Mouse (Mus musculus): ENCODE results near the gene Adgrf1. TPM values are rescaled to one million over a fixed set of nuclear protein-coding genes. Genes with fewer than 3 reads are reported as not detected.
"Not testable (repeated sequence)": the region's sequence is repeated elsewhere in the genome, so short reads cannot be mapped to it uniquely, and the experiment has no call there.

Adgrf1 gene
- total and polyA plus RNA-seq, 2 experiments from 2014 or later: not detected

DNA sequence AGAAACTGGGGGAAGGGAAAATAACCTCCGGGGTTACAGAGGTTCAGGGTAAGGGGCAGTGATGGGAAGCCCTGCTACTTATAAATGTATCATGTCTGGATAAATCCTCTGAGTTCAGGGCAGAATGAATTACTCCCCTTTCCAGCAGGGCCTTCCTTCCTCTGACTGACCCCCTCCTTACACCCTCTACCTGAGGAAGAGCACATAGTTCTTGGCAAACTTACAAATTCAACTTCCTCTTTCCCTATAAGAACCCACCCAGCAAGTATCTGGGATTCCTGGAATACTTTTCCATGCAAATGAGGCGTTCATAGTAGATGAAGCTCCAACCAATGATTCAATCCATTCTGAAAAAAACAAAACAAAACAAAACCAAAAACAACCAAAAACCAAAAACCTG is 67.5 kb downstream of the Adgrf1 start:
- TF ChIP-seq CTCF (IDR thresholded peaks at IDR 0.05): no peak
- H3K4me1 ChIP-seq (ENCODE audit: insufficient read depth, low read length): no peaks in the 10 kb centered on the region
- no peak for DNase-seq (ENCODE audit: low spot score)
- ATAC-seq (ENCODE audit: low FRiP score): no peak
- no peak overlapping the region for H3K27ac ChIP-seq (ENCODE audit: low read depth, low read length)
- H3K27me3 ChIP-seq (ENCODE audit: insufficient read depth, low read length): no peaks in the 10 kb centered on the region
- H3K9ac ChIP-seq (replicated peaks; ENCODE audit: low read length, poor library complexity, severe bottlenecking): no peak overlapping the region
- H3K4me2 ChIP-seq (ENCODE audit: low read depth, low read length, poor library complexity, severe bottlenecking): no peak overlapping the region
- no peak overlapping the region for H3K4me3 ChIP-seq (ENCODE audit: low read depth, low read length)
- 83% methylated on average over 2 of the region's 2 CpGs for WGBS
- no peaks in the 10 kb centered on the region for H3K9me3 ChIP-seq (ENCODE audit: low read length)
- H3K36me3 ChIP-seq (ENCODE audit: insufficient read depth, low read length): no peaks in the 10 kb centered on the region

- ATAC-seq (ENCODE audit: low FRiP score): no peak
- H3K4me1 ChIP-seq (ENCODE audit: insufficient read depth, low read length): no peaks in the 10 kb centered on the region
- no peaks in the 10 kb centered on the region for H3K36me3 ChIP-seq (ENCODE audit: insufficient read depth, low read length)
- no peak overlapping the region for H3K9ac ChIP-seq (replicated peaks; ENCODE audit: low read length, poor library complexity, severe bottlenecking)
- 83% methylated on average over 3 of the region's 3 CpGs for WGBS
- no peak for TF ChIP-seq CTCF (IDR thresholded peaks at IDR 0.05)
- no peak overlapping the region for H3K27ac ChIP-seq (ENCODE audit: low read depth, low read length)
- H3K9me3 ChIP-seq (ENCODE audit: low read length): no peaks in the 10 kb centered on the region
- H3K4me3 ChIP-seq (ENCODE audit: low read depth, low read length): no peak overlapping the region
- H3K4me2 ChIP-seq (ENCODE audit: low read depth, low read length, poor library complexity, severe bottlenecking): no peak overlapping the region
- no peaks in the 10 kb centered on the region for H3K27me3 ChIP-seq (ENCODE audit: insufficient read depth, low read length)
- no peak for DNase-seq (ENCODE audit: low spot score)
These were observed 68.2 kb downstream of the Adgrf1 start for GRCm38 (mm10) chr17:43338279-43338678.

DNA sequence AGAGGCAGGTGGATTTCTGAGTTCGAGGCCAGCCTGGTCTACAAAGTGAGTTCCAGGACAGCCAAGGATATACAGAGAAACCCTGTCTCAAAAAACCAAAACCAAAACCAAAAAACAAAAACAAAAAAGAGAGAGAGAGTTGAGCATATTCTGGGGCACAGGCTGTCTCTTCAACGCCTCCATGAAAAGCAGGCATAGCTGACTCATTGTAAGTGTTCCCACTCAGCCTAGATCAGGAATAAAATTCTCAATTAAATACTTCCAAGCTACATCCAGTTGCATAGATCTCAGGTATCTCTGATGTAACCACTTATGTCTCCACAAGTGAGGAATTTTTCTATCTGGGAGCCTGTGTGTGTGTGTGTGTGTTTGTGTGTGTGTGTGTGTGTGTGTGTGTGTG is 76.4 kb downstream of the Adgrf1 start:
- H3K9ac ChIP-seq (replicated peaks; ENCODE audit: low read length, poor library complexity, severe bottlenecking); H3K4me1 ChIP-seq (ENCODE audit: insufficient read depth, low read length); ATAC-seq (ENCODE audit: low FRiP score); H3K27me3 ChIP-seq (ENCODE audit: insufficient read depth, low read length); H3K9me3 ChIP-seq (ENCODE audit: low read length); H3K4me2 ChIP-seq (ENCODE audit: low read depth, low read length, poor library complexity, severe bottlenecking); H3K36me3 ChIP-seq (ENCODE audit: insufficient read depth, low read length); H3K4me3 ChIP-seq (ENCODE audit: low read depth, low read length); DNase-seq (ENCODE audit: low spot score); H3K27ac ChIP-seq (ENCODE audit: low read depth, low read length): not testable (repeated sequence)
- 95% methylated on average over 2 of the region's 2 CpGs for WGBS

GRCm38 (mm10) chr17:43357902-43358539 is 87.9 kb downstream of the Adgrf1 start:
- DNase-seq (ENCODE audit: low spot score): peak; percentile 39
- H3K36me3 ChIP-seq (ENCODE audit: insufficient read depth, low read length): no peaks in the 10 kb centered on the region
- no peak for ATAC-seq (ENCODE audit: low FRiP score)
- H3K27ac ChIP-seq (ENCODE audit: low read depth, low read length): no peak overlapping the region
- TF ChIP-seq CTCF (IDR thresholded peaks at IDR 0.05): no peak
- H3K4me2 ChIP-seq (ENCODE audit: low read depth, low read length, poor library complexity, severe bottlenecking): no peak overlapping the region
- H3K27me3 ChIP-seq (ENCODE audit: insufficient read depth, low read length): no peaks in the 10 kb centered on the region
- 10% methylated on average over 9 of the region's 9 CpGs for WGBS
- no peaks in the 10 kb centered on the region for H3K4me1 ChIP-seq (ENCODE audit: insufficient read depth, low read length)
- no peak overlapping the region for H3K4me3 ChIP-seq (ENCODE audit: low read depth, low read length)
- H3K9ac ChIP-seq (replicated peaks; ENCODE audit: low read length, poor library complexity, severe bottlenecking): no peak overlapping the region
- no peaks in the 10 kb centered on the region for H3K9me3 ChIP-seq (ENCODE audit: low read length)

- no peaks in the 10 kb centered on the region for H3K36me3 ChIP-seq (ENCODE audit: insufficient read depth, low read length)
- no peaks in the 10 kb centered on the region for H3K4me1 ChIP-seq (ENCODE audit: insufficient read depth, low read length)
- no peak within 1 kb of the TSS for H3K27ac ChIP-seq (ENCODE audit: low read depth, low read length)
- H3K4me3 ChIP-seq (ENCODE audit: low read depth, low read length): peak within 1 kb of the TSS; percentile 1; the same call in 1 of the 2 replicates
- no peak within 1 kb of the TSS for H3K9ac ChIP-seq (replicated peaks; ENCODE audit: low read length, poor library complexity, severe bottlenecking)
- no peak within 1 kb of the TSS for H3K4me2 ChIP-seq (ENCODE audit: low read depth, low read length, poor library complexity, severe bottlenecking)
- ATAC-seq (ENCODE audit: low FRiP score) (no peak), DNase-seq (ENCODE audit: low spot score) (no peak)
- H3K27me3 ChIP-seq (ENCODE audit: insufficient read depth, low read length): no peaks in the 10 kb centered on the region
- no peak for TF ChIP-seq CTCF (IDR thresholded peaks at IDR 0.05)
- H3K9me3 ChIP-seq (ENCODE audit: low read length): no peaks in the 10 kb centered on the region
- 72% methylated on average over 16 of the region's 16 CpGs for WGBS
These were observed 89.9 kb downstream of the Adgrf1 start, which contains the start of gene Adgrf5 for GRCm38 (mm10) chr17:43359826-43360619. Gene Adgrf5 (plus strand): TSS chr17:43360451.

DNA sequence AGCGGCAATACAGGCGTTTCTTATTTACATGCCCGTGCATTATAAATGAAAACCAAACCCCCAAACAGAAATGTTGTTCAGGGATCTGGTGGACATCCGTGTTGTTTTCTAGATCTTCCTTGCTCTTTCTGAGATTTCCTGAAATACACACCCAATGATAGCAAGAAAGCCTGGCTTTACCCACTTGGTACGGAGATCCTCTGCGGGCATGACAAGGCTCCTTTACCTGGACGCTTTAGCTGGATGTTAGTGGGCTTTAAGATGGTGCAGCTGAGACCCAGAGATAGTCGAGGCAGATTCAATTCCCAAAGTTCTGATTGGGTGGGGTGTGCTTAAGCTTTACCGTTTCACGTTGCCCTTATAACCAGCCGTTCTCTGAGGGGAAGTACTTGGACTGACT is 90.9 kb downstream of the Adgrf1 start:
- no peaks in the 10 kb centered on the region for H3K27me3 ChIP-seq (ENCODE audit: insufficient read depth, low read length)
- no peak overlapping the region for H3K9ac ChIP-seq (replicated peaks; ENCODE audit: low read length, poor library complexity, severe bottlenecking)
- H3K4me2 ChIP-seq (ENCODE audit: low read depth, low read length, poor library complexity, severe bottlenecking): no peak overlapping the region
- H3K4me3 ChIP-seq (ENCODE audit: low read depth, low read length): no peak overlapping the region; the same call in 1 of the 2 replicates
- WGBS: 87% methylated on average over 11 of the region's 11 CpGs
- ATAC-seq (ENCODE audit: low FRiP score): no peak
- no peaks in the 10 kb centered on the region for H3K9me3 ChIP-seq (ENCODE audit: low read length)
- no peak for TF ChIP-seq CTCF (IDR thresholded peaks at IDR 0.05)
- H3K4me1 ChIP-seq (ENCODE audit: insufficient read depth, low read length): no peaks in the 10 kb centered on the region
- no peak overlapping the region for H3K27ac ChIP-seq (ENCODE audit: low read depth, low read length)
- no peak for DNase-seq (ENCODE audit: low spot score)
- H3K36me3 ChIP-seq (ENCODE audit: insufficient read depth, low read length): no peaks in the 10 kb centered on the region
